Mouse (Mus musculus) embryonic facial prominence, embryonic 15.5 days (tissue): ENCODE data around the gene C87436. TPM values are rescaled to one million over a fixed set of nuclear protein-coding genes. Genes with fewer than 3 reads are reported as not detected.

Experiments
- ATAC-seq: fragments of 200-750 bp; cut with Nextera tagmentation; 2 replicates; pipeline ENCODE4 v1.8.0; 2017; ENCODE audit warnings: low read depth, moderate TSS enrichment; ENCODE audit not compliant: insufficient number of reproducible peaks, low FRiP score, low TSS enrichment
- H3K27ac ChIP-seq: fragments of 300-500 bp; sonication (generic); replicated peaks from 2 replicates; pipeline ENCODE4 v1.5.1; 2015; ENCODE audit warnings: mild to moderate bottlenecking, inconsistent platforms
- H3K27me3 ChIP-seq: fragments of 300-500 bp; sonication (generic); 2 replicates; pipeline ENCODE4 v1.6.1; 2015; ENCODE audit warnings: inconsistent platforms
- H3K36me3 ChIP-seq: fragments of 300-500 bp; sonication (generic); 2 replicates; pipeline ENCODE4 v1.6.1; 2015; ENCODE audit warnings: mild to moderate bottlenecking, inconsistent platforms
- H3K4me1 ChIP-seq: fragments of 300-500 bp; sonication (generic); 2 replicates; pipeline ENCODE4 v1.6.1; 2015; ENCODE audit warnings: inconsistent platforms
- H3K4me2 ChIP-seq: fragments of 300-500 bp; sonication (generic); replicated peaks from 2 replicates; pipeline ENCODE4 v1.6.1; 2015; ENCODE audit warnings: mild to moderate bottlenecking, inconsistent platforms
- H3K4me3 ChIP-seq: fragments of 300-500 bp; sonication (generic); replicated peaks from 2 replicates; pipeline ENCODE4 v1.5.1; 2015; ENCODE audit warnings: mild to moderate bottlenecking, inconsistent platforms
- H3K9ac ChIP-seq: fragments of 300-500 bp; sonication (generic); 2 replicates; pipeline ENCODE4 v1.6.1; 2015; ENCODE audit warnings: inconsistent platforms
- H3K9me3 ChIP-seq: fragments of 300-500 bp; sonication (generic); replicated peaks from 2 replicates; pipeline ENCODE4 v1.6.1; 2016; ENCODE audit warnings: inconsistent platforms
- WGBS: fragments of 180-500 bp; shearing (Covaris S2); methylation state at CpG from one replicate; pipeline ENCODE4 v1.1.7; 2015; 5-methylcytosine and 5-hydroxymethylcytosine counted together
- polyA plus RNA-seq: library from polyadenylated mRNA; unstranded; fragments of >200 nt; fragmentation: Nextera tagmentation; extraction: Ambion mirVana; gene quantifications from 2 replicates; pipeline ENCODE4 v1.2.1, GENCODE M21; 2015

Gene C87436
- polyA plus RNA-seq, 1 experiment from 2014 or later: 26.8 TPM

DNA sequence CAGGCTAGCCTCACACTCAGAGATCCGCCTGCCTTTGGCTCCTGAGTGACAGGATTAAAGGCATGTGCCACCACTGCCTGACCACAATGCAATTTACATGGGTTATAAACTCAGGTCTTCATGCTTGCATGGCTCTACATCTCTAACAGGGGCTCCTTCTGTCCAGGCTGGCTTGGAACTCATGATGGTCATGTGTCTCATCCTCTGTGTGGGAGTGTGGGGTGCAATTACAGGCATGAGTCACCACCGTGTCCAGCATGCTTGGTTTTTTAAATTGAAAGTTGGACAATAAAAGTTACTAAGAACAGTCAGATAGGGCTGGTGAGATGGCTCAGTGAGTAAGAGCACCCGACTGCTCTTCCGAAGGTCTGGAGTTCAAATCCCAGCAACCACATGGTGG lies 75.1 kb downstream of the C87436 start:
- no peaks in the 10 kb centered on the region for H3K4me1 ChIP-seq
- no peak overlapping the region for H3K4me3 ChIP-seq
- 80% methylated on average over 4 of the region's 4 CpGs for WGBS
- H3K4me2 ChIP-seq: no peak overlapping the region
- no peaks in the 10 kb centered on the region for H3K36me3 ChIP-seq
- H3K27ac ChIP-seq: no peak overlapping the region
- no peaks in the 10 kb centered on the region for H3K9me3 ChIP-seq
- no peak for ATAC-seq
- H3K9ac ChIP-seq: no peak overlapping the region
- no peaks in the 10 kb centered on the region for H3K27me3 ChIP-seq

DNA sequence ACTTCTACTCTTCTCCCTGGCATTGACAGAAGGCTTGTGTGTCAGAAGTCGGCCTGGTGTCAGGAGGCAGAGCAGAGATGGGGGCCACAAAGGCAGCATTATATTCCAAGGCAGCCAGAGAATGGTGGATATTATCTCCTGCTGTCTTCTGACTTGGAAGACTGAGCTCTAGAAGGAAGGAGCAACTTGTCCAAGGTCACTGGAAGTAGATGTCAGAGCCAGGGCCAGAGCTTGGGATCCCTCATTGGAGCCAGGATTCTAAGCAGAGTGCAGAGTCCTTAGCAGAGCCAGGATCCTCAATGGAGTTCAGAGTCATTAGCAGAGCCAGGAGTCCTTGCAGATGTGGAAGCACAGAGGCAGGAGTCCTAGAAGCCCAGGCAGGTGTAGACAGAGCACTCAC lies 77.8 kb downstream of the C87436 start:
- 50% methylated on average over 1 of the region's 1 CpGs for WGBS
- Histone ChIP-seq H3K4me2 (no peak overlapping the region), H3K4me1 (no peaks in the 10 kb centered on the region), H3K4me3 (no peak overlapping the region), H3K9me3 (no peaks in the 10 kb centered on the region), H3K27ac (no peak overlapping the region), H3K27me3 (no peaks in the 10 kb centered on the region), H3K36me3 (0 out of 2 replicates have a peak, but pooled peaks cover 2% of the 10 kb centered on the region), H3K9ac (no peak overlapping the region)
- ATAC-seq: no peak

DNA sequence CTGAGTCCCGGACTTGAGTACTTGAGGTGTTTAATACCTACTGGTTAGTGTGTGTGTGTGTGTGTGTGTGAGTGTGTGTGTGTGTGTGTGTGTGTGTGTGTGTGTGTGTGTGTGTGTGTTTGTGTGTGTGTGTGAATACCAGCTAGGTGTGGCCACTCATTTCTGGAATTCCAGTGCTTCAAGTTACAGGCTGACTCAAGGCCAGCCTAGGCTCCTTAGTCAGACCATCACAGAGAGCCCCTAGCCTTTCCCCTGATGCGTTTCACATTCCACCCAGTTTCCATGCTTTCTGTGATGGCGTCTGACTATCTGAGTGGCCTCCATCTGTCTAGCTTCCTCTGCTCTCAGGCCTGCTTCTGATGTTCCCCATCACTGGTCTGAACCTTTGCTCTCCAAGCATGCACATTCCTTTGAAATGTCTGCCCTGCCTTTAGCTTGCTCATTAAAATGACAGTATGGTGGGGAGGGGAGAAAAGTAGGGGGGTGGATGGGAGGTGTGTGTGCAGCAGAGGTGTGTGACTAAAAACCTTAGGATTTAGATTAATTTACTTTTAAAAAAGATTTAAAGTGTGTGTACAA lies 81.7 kb downstream of the C87436 start:
- peaks cover 14% of the 10 kb centered on the region; the same call in 1 of the 2 replicates for H3K36me3 ChIP-seq
- H3K9me3 ChIP-seq: no peaks in the 10 kb centered on the region
- no peak overlapping the region for H3K27ac ChIP-seq
- H3K9ac ChIP-seq: no peak overlapping the region
- no peak overlapping the region for H3K4me3 ChIP-seq
- no peaks in the 10 kb centered on the region for H3K27me3 ChIP-seq
- ATAC-seq: no peak
- peaks cover 11% of the 10 kb centered on the region for H3K4me1 ChIP-seq
- WGBS: 74% methylated on average over 3 of the region's 3 CpGs
- H3K4me2 ChIP-seq: no peak overlapping the region

DNA sequence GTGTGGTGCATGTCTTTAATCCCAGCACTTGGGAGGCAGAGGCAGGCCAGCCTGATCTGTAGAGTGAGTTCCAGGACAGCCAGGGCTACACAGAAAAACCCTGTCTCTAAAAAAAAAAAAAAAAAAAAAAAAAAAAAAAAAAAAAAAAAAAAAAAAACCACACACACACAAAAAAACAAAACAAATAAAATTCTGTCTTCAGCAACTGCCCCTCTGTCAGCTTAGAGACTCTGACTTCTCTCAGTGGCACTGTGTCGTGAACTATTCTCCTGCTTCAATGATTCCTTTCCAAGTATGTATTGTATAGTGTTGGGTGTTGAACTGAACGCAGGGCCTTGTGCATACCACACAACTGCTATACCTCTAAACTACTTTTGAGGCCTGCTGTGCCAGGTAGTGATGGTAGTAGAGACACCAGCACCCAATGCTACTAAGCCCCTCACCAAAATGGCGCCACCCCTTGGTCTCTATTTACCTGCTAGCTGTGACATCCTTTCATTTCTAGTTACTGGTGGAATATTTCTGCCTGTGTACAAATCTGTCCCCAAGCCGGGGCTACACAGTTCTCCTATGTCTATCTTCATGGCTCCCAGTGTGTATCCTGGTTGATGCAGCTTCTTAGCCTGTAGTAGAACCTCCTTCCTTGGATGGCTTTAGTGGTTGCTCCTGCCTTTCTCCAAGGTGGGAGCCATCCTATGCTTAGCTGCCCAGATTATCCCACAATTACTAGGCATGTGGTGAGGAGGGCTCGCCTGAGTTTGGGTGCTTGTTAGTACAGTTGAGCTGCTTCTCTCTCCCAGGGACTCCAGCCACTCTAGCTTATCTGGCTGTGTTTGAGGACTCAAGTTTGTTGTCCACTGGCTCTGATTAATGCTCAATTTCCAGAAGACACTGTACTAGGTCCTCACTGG lies 84.1 kb downstream of the C87436 start:
- ATAC-seq: no peak
- Histone ChIP-seq H3K9me3 (no peaks in the 10 kb centered on the region), H3K4me1 (peaks cover 11% of the 10 kb centered on the region), H3K4me2 (0 out of 2 replicates have a peak overlapping the region, but pooled peaks have one; percentile 64), H3K27me3 (no peaks in the 10 kb centered on the region), H3K27ac (peak overlapping the region; percentile 48; the same call in 1 of the 2 replicates), H3K9ac (no peak overlapping the region), H3K36me3 (peaks cover 14% of the 10 kb centered on the region; the same call in 1 of the 2 replicates), H3K4me3 (no peak overlapping the region)
- WGBS: 75% methylated on average over 5 of the region's 5 CpGs

Other genes starting within 250 kb of the C87436 start
- 6.5 and 8.9 TPM in 2 replicates for gene Tgfa, start 243.2 kb upstream of the C87436 start, polyA plus RNA-seq
- 99.5 and 104 TPM in 2 replicates for gene Fam136a, start 72.7 kb upstream of the C87436 start, polyA plus RNA-seq
- gene Snrpg, start 67.1 kb upstream of the C87436 start, polyA plus RNA-seq: 489 and 522 TPM in 2 replicates
- 96.3 and 102 TPM in 2 replicates for gene Pcyox1, start 41.2 kb upstream of the C87436 start, polyA plus RNA-seq
- 170 and 185 TPM in 2 replicates for gene Tia1, start 34.2 kb upstream of the C87436 start, polyA plus RNA-seq
- not detected in 2 replicates for gene Gm44790, start 11.7 kb upstream of the C87436 start, polyA plus RNA-seq
- 497 and 506 TPM in 2 replicates for gene Pcbp1, start 87.9 kb downstream of the C87436 start, polyA plus RNA-seq
- 318 and 378 TPM in 2 replicates for gene Asprv1, start 189.8 kb downstream of the C87436 start, polyA plus RNA-seq
- gene Mxd1, start 230.8 kb downstream of the C87436 start, polyA plus RNA-seq: 16.4 TPM in 2 replicates
- gene Snrnp27, start 246.1 kb downstream of the C87436 start, polyA plus RNA-seq: 103 and 114 TPM in 2 replicates